Mouse (Mus musculus) stomach, embryonic 14.5 days (tissue): Measurements from ENCODE around the gene Olfr1378. TPM values are rescaled to one million over a fixed set of nuclear protein-coding genes. Genes with fewer than 3 reads are reported as not detected.

Source experiments
- ATAC-seq: fragments of 200-750 bp; cut with Nextera tagmentation; 2 replicates; pipeline ENCODE4 v1.8.0; 2017; ENCODE audit warnings: low read depth, moderate TSS enrichment; ENCODE audit not compliant: insufficient number of reproducible peaks, insufficient read depth, low FRiP score
- H3K27ac ChIP-seq: fragments of 300-500 bp; sonication (generic); 2 replicates; pipeline ENCODE4 v1.5.1; 2014; ENCODE audit warnings: mild to moderate bottlenecking, low read length, moderate library complexity, mixed read lengths
- H3K27me3 ChIP-seq: fragments of 300-500 bp; sonication (generic); 2 replicates; pipeline ENCODE4 v1.6.1; 2014; ENCODE audit warnings: low read length, control low read depth, mixed read lengths; ENCODE audit not compliant: control insufficient read depth, insufficient read depth
- H3K36me3 ChIP-seq: fragments of 300-500 bp; sonication (generic); 2 replicates; pipeline ENCODE4 v1.6.1; 2014; ENCODE audit warnings: mild to moderate bottlenecking, control low read depth, low read length, moderate library complexity, mixed read lengths; ENCODE audit not compliant: control insufficient read depth, insufficient read depth
- H3K4me1 ChIP-seq: fragments of 300-500 bp; sonication (generic); 2 replicates; pipeline ENCODE4 v1.6.1; 2014; ENCODE audit warnings: low read length, control low read depth, mixed read lengths; ENCODE audit not compliant: control insufficient read depth, insufficient read depth
- H3K4me2 ChIP-seq: fragments of 300-500 bp; sonication (generic); replicated peaks from 2 replicates; pipeline ENCODE4 v1.6.1; 2014; ENCODE audit warnings: low read depth, low read length, control low read depth
- H3K4me3 ChIP-seq: fragments of 300-500 bp; sonication (generic); 2 replicates; pipeline ENCODE4 v1.5.1; 2014; ENCODE audit warnings: low read depth, low read length, control low read depth
- H3K9ac ChIP-seq: fragments of 300-500 bp; sonication (generic); replicated peaks from 2 replicates; pipeline ENCODE4 v1.6.1; 2014; ENCODE audit warnings: low read depth, mild to moderate bottlenecking, control low read depth, low read length, moderate library complexity, mixed read lengths
- H3K9me3 ChIP-seq: fragments of 300-500 bp; sonication (generic); 2 replicates; pipeline ENCODE4 v1.6.1; 2016; ENCODE audit warnings: low read depth, low read length, control low read depth; ENCODE audit not compliant: control insufficient read depth
- WGBS: fragments of 180-500 bp; shearing (Covaris S2); extraction: QIAGEN DNeasy Blood & Tissue Kit; methylation state at CpG from one replicate; pipeline ENCODE4 v1.1.7; 2014; 5-methylcytosine and 5-hydroxymethylcytosine counted together
- polyA plus RNA-seq: library from polyadenylated mRNA; unstranded; fragments of >200 nt; fragmentation: Nextera tagmentation; extraction: Ambion mirVana; gene quantifications from 2 replicates; pipeline ENCODE4 v1.2.1, GENCODE M21; 2014

Olfr1378 gene
- not detected in 2 replicates for polyA plus RNA-seq

DNA sequence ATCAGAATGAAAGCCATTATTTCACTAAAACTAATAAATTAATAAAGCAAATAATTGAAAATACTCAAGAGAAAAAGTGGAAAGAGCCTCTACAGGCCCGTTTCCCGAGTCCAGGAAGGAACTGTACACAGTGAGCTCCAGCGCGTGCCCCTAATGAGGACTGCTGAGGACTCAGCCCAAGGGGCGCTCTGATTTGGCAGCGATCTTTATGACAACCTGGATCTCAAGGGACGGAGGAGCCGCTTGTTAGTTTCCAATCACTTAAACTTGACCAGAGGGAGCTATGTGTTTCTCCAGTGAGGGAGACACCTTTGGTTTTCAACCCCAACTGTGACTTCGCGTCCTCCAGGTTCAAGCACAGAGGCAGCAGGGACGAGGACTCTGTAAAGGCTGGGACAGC is at the start of gene Olfr1378:
Gene Olfr1378, plus strand, starts transcription at position 301 of the 400 bp plus-strand sequence.
- Histone ChIP-seq H3K4me3 (no peak within 1 kb of the TSS), H3K9me3 (no peaks in the 10 kb centered on the region), H3K9ac (no peak within 1 kb of the TSS), H3K27me3 (no peaks in the 10 kb centered on the region), H3K36me3 (no peaks in the 10 kb centered on the region), H3K4me2 (no peak within 1 kb of the TSS), H3K4me1 (no peaks in the 10 kb centered on the region), H3K27ac (no peak within 1 kb of the TSS)
- 82% methylated on average over 11 of the region's 11 CpGs for WGBS
- no peak for ATAC-seq

DNA sequence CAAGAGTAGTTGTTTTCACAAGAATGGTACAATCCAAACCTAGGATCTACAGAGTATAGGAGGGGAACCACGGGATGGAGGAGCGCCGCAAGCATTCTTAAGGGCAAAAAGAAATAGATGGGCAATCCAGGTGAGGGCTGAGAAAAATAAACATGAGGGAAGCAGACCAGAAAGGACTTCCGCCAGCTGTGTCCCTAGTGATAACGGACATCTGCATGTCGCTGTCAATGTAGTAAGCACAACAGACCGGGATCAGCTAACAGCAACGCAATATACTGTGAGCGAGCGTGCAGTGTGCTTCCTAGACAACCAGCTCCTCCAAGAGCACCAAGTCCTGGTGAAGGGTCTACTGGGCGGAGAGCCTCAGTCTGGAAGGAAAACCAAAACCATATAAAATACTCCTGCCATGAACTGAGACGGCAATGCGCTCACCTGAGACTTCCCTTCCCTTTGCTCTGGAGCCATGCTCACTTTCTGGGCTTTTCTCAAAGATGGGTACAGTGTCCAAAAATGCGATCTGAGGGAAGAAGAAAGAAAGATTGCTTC is 35.8 kb upstream of the Olfr1378 start:
- Histone ChIP-seq H3K9me3 (no peaks in the 10 kb centered on the region), H3K27ac (no peak overlapping the region), H3K4me2 (peak overlapping the region; percentile 97), H3K36me3 (no peaks in the 10 kb centered on the region), H3K27me3 (no peaks in the 10 kb centered on the region), H3K4me1 (no peaks in the 10 kb centered on the region), H3K4me3 (peak overlapping the region; percentile 54), H3K9ac (peak overlapping the region; percentile 47)
- ATAC-seq, result no peak
- 20% methylated on average over 14 of the region's 14 CpGs for WGBS

DNA sequence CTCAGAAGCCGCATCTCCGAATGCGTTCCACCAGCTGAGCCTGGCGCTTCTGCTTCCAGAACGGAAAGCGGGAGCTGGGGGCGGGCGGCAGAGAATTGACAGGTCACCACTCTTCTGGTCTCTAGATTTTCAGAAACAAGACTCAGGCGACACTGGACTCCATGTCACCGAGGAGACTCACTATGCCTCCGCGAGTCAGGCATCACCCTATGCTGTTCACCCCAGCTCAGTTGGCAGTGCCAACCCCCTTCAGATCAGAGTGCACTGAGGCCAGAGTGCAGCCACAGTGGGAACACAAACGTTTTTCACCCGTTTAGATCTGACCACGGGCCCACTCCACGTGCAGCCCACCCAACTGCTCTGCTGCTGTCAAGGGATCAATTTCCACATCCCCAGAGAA is 35.3 kb upstream of the Olfr1378 start:
- ATAC-seq, result peak; percentile 69; the same call in 1 of the 2 replicates
- H3K4me1 ChIP-seq, result no peaks in the 10 kb centered on the region
- no peaks in the 10 kb centered on the region for H3K9me3 ChIP-seq
- H3K27me3 ChIP-seq, result no peaks in the 10 kb centered on the region
- peak overlapping the region; percentile 47 for H3K9ac ChIP-seq
- 3% methylated on average over 16 of the region's 16 CpGs for WGBS
- no peak overlapping the region for H3K27ac ChIP-seq
- peak overlapping the region; percentile 97 for H3K4me2 ChIP-seq
- no peaks in the 10 kb centered on the region for H3K36me3 ChIP-seq
- H3K4me3 ChIP-seq, result peak overlapping the region; percentile 54

DNA sequence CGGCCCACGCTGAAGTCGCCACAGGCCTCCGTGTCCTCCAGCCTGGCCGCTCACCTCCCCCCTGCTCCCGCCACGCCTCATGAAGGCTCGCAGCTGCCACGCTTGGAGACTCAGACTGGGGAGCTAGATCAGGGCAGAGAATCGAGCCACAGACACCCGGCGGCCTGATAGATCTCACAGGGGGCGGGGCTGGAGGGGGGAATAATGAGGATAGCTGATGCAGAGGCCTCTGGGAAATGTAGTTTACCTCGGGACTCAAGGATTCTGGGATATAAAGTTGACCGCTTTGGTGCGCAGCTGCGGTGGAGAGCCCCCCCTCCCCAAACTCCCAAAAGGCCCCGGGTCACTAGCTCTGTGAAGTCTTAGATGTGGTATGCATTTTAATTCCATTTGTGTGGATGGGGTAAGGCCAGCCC is 34.9 kb upstream of the Olfr1378 start, which contains the start of gene Zfp354b:
Gene Zfp354b, minus strand, starts transcription at position 183 of the 416 bp plus-strand sequence.
- peak; percentile 94 for ATAC-seq
- Histone ChIP-seq H3K9ac (peak within 1 kb of the TSS; percentile 47), H3K4me3 (peak within 1 kb of the TSS; percentile 54), H3K4me1 (no peaks in the 10 kb centered on the region), H3K27ac (no peak within 1 kb of the TSS), H3K4me2 (peak within 1 kb of the TSS; percentile 97), H3K9me3 (no peaks in the 10 kb centered on the region), H3K36me3 (no peaks in the 10 kb centered on the region), H3K27me3 (no peaks in the 10 kb centered on the region)
- under 1% methylated on average over 18 of the region's 18 CpGs for WGBS

DNA sequence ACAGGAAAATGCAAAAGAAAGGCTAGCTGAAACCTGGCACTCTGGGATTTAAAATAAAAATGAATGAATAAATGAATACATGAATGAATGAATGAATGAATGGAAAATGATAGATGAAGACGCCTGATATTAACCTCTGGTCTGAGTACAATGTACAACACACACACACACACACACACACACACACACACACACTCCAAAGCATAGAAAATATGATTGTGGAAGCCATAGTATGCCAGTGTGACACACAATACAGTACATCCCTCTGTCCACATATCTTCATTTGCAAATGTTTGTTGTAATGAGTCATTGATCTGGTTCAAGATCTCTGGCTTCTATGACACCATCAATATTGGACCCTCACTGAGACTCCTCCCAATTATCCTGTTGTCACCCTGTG is 34.3 kb upstream of the Olfr1378 start:
- no peak for ATAC-seq
- no peaks in the 10 kb centered on the region for H3K4me1 ChIP-seq
- 79% methylated on average over 1 of the region's 1 CpGs for WGBS
- H3K36me3 ChIP-seq, result no peaks in the 10 kb centered on the region
- no peak overlapping the region for H3K9ac ChIP-seq
- H3K27me3 ChIP-seq, result no peaks in the 10 kb centered on the region
- no peaks in the 10 kb centered on the region for H3K9me3 ChIP-seq
- H3K4me3 ChIP-seq, result no peak overlapping the region; the same call in 1 of the 2 replicates
- H3K4me2 ChIP-seq, result peak overlapping the region; percentile 97; the same call in 1 of the 2 replicates
- no peak overlapping the region for H3K27ac ChIP-seq

DNA sequence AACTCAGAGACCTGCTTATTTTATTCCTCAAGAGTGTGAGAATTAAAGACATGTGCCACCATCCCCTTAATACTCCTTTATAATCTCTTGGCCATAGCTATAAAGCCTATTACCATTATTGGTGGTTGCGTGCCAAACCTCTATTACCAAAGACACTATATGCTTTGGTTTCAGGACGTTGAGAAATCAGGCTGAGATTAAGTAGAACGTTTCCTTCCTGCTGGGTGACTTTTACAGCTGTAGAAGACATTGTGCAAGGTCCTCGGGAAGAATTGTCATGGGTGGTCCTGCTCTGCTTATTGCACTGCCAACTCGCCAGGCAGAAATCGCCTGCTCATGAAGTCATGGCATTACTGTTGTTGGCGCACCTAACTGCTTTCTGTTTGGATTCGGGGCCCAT is 27.9 kb upstream of the Olfr1378 start:
- no peak overlapping the region for H3K4me3 ChIP-seq
- H3K4me2 ChIP-seq, result no peak overlapping the region
- no peaks in the 10 kb centered on the region for H3K27me3 ChIP-seq
- H3K9ac ChIP-seq, result no peak overlapping the region
- no peak overlapping the region for H3K27ac ChIP-seq
- H3K9me3 ChIP-seq, result no peaks in the 10 kb centered on the region
- no peak for ATAC-seq
- no peaks in the 10 kb centered on the region for H3K4me1 ChIP-seq
- no peaks in the 10 kb centered on the region for H3K36me3 ChIP-seq
- 75% methylated on average over 8 of the region's 8 CpGs for WGBS

DNA sequence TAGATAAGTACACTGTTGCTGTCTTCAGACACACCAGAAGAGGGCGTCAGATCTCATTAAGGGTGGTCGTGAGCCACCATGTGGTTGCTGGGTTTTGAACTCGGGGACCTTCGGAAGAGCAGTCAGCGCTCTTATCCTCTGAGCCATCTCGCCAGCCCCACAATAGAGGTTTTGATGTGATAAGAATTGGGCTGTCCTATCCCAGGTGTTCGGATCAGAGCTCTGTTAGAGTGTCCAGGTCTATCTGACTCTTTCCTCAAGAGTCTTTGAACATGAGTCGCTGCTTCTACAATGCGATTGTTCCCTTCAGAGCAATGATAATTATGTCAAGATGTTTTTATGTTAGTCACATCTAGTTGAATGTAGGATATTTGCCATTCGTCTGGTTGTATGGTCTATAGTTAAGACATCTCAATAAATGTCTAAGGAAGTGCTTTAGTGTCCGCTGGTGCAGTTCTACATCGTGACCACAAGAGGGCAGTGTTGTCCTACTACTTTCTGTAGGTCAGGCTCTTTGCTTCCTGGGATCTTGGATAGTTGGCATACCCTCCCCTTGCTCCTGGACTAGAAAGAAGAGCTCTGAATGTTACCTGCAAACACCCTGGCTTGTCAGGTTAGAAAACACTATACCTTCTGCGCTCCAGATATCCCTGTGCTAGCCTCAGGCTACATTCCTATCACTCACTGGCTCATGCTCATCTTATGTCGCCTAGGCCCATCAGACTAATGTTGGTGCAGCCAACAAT is 26.5 kb upstream of the Olfr1378 start:
- Histone ChIP-seq H3K27ac (no peak overlapping the region), H3K4me1 (no peaks in the 10 kb centered on the region), H3K4me3 (no peak overlapping the region), H3K9ac (no peak overlapping the region), H3K36me3 (no peaks in the 10 kb centered on the region), H3K4me2 (no peak overlapping the region), H3K27me3 (no peaks in the 10 kb centered on the region), H3K9me3 (no peaks in the 10 kb centered on the region)
- WGBS, result 31% methylated on average over 14 of the region's 14 CpGs
- no peak; the same call in 1 of the 2 replicates for ATAC-seq

DNA sequence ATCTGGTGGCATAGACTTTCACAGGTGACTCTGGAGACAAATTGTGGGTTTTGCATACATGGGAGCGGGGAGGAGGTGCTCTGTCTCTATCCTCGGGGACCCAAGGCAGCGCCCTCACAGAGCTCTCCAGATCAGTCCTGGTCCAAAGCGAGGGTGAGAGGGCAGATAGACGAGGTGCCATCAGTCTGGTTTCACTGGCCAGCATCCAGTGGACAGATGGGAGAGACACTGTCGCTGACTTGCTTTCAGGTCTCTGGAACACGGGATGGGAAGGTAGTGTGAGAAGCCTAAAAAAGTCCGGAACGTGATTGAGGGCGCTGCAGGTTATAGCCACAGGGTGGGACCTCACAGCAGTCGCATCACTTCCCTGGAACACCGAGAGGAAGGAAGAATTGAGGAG is 23.9 kb upstream of the Olfr1378 start:
- no peak for ATAC-seq
- H3K4me1 ChIP-seq, result no peaks in the 10 kb centered on the region
- H3K36me3 ChIP-seq, result no peaks in the 10 kb centered on the region
- H3K4me2 ChIP-seq, result no peak overlapping the region
- WGBS, result 66% methylated on average over 12 of the region's 12 CpGs
- H3K9me3 ChIP-seq, result no peaks in the 10 kb centered on the region
- H3K27me3 ChIP-seq, result no peaks in the 10 kb centered on the region
- no peak overlapping the region for H3K9ac ChIP-seq
- H3K27ac ChIP-seq, result no peak overlapping the region
- no peak overlapping the region for H3K4me3 ChIP-seq
